17 mouse cellular contexts compared by ENCODE assay signal in the genomic region with DNA sequence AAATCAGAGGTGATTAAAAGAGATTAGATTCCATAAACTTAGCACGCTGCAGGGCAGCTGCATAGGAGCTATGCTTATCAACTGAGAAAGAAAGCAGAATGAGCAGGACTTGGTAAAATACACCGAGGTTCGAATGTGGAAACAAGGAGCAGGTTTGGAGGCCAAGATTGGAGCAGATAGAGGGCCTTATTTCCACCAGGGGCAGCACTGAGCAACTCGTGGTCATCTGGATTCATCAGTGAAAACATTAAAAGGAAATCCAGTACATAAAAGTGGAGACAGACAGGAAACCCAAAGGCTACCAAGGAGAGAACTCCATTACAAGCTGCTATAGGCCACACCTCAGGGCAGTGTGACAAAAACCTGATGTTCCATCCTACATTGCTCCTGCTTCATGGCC.
DNase-seq lines count a peak whose midpoint lies in the region; ATAC-seq and TF ChIP-seq lines count a peak whose summit lies in the region.
"Had no signal": no experiment of that assay in that cellular context is flagged by ENCODE, and none has a peak within 500 bp of the region (broad histone marks: within the 10 kb centered on the region; RNA-seq: fewer than 3 reads in every experiment).

No protein-coding gene starts in this region.

- no peak overlapping the region for H3K27ac ChIP-seq in hindbrain, postnatal 0 days
- no peak overlapping the region for H3K27ac ChIP-seq in hindbrain, embryonic 16.5 days (ENCODE audit: low read depth, low read length)
- no peak overlapping the region for H3K27ac ChIP-seq in midbrain, postnatal 0 days (ENCODE audit: low read depth, low read length)
- H3K27ac ChIP-seq in midbrain, embryonic 16.5 days (ENCODE audit: low read length), result no peak overlapping the region
- H3K27ac ChIP-seq: embryonic facial prominence, embryonic 12.5 days; forebrain, embryonic 12.5 days; lung, embryonic 15.5 days; midbrain, embryonic 12.5 days; neural tube, embryonic 13.5 days had no signal

- no peaks in the 10 kb centered on the region for H3K9me3 ChIP-seq in hindbrain, postnatal 0 days (ENCODE audit: low read length)
- no peaks in the 10 kb centered on the region for H3K9me3 ChIP-seq in hindbrain, embryonic 16.5 days (ENCODE audit: control insufficient read depth, low read length)
- no peaks in the 10 kb centered on the region for H3K9me3 ChIP-seq in midbrain, postnatal 0 days (ENCODE audit: low read length)
- no peaks in the 10 kb centered on the region for H3K9me3 ChIP-seq in midbrain, embryonic 16.5 days (replicated peaks; ENCODE audit: control insufficient read depth, low read length, poor library complexity, severe bottlenecking)
- H3K9me3 ChIP-seq: embryonic facial prominence, embryonic 12.5 days; forebrain, embryonic 12.5 days; lung, embryonic 15.5 days; midbrain, embryonic 12.5 days; neural tube, embryonic 13.5 days had no signal

- H3K27me3 ChIP-seq in hindbrain, postnatal 0 days (ENCODE audit: insufficient read depth, low read length), result no peaks in the 10 kb centered on the region
- H3K27me3 ChIP-seq in hindbrain, embryonic 16.5 days (replicated peaks; ENCODE audit: control insufficient read depth, insufficient read depth, low read length), result no peaks in the 10 kb centered on the region
- H3K27me3 ChIP-seq in midbrain, postnatal 0 days (ENCODE audit: insufficient read depth, low read length), result no peaks in the 10 kb centered on the region
- no peaks in the 10 kb centered on the region for H3K27me3 ChIP-seq in midbrain, embryonic 16.5 days (ENCODE audit: control insufficient read depth, insufficient read depth, low read depth, low read length)
- H3K27me3 ChIP-seq: embryonic facial prominence, embryonic 12.5 days; forebrain, embryonic 12.5 days; lung, embryonic 15.5 days; midbrain, embryonic 12.5 days; neural tube, embryonic 13.5 days had no signal

- 92% methylated on average over 4 of the region's 4 CpGs for WGBS in hindbrain, postnatal 0 days
- WGBS in hindbrain, embryonic 16.5 days, result 91% methylated on average over 4 of the region's 4 CpGs
- 85% methylated on average over 4 of the region's 4 CpGs for WGBS in midbrain, postnatal 0 days
- 90% methylated on average over 4 of the region's 4 CpGs for WGBS in midbrain, embryonic 16.5 days

- no peak overlapping the region for H3K4me3 ChIP-seq in hindbrain, postnatal 0 days (ENCODE audit: low read length)
- H3K4me3 ChIP-seq in hindbrain, embryonic 16.5 days (ENCODE audit: low read length), result no peak overlapping the region
- H3K4me3 ChIP-seq in midbrain, postnatal 0 days (ENCODE audit: low read depth, low read length), result no peak overlapping the region
- H3K4me3 ChIP-seq in midbrain, embryonic 16.5 days (ENCODE audit: low read depth, low read length), result no peak overlapping the region
- H3K4me3 ChIP-seq: embryonic facial prominence, embryonic 12.5 days; forebrain, embryonic 12.5 days; lung, embryonic 15.5 days; midbrain, embryonic 12.5 days; neural tube, embryonic 13.5 days had no signal

- no peak for ATAC-seq in hindbrain, postnatal 0 days
- ATAC-seq in hindbrain, embryonic 16.5 days, result no peak
- ATAC-seq in midbrain, postnatal 0 days (ENCODE audit: low FRiP score), result no peak
- no peak for ATAC-seq in midbrain, embryonic 16.5 days
- ATAC-seq: inflammation-experienced regulatory T-cells, adult 6 months had no signal

- no peak overlapping the region for H3K9ac ChIP-seq in hindbrain, postnatal 0 days (replicated peaks; ENCODE audit: low read length)
- H3K9ac ChIP-seq in hindbrain, embryonic 16.5 days (ENCODE audit: low read depth, low read length), result no peak overlapping the region
- no peak overlapping the region for H3K9ac ChIP-seq in midbrain, postnatal 0 days (replicated peaks; ENCODE audit: low read length, poor library complexity, severe bottlenecking)
- H3K9ac ChIP-seq in midbrain, embryonic 16.5 days (ENCODE audit: low read depth, low read length), result no peak overlapping the region
- H3K9ac ChIP-seq: embryonic facial prominence, embryonic 12.5 days; forebrain, embryonic 12.5 days; lung, embryonic 15.5 days; midbrain, embryonic 12.5 days; neural tube, embryonic 13.5 days had no signal

- no peak for DNase-seq in hindbrain, postnatal 0 days (ENCODE audit: low spot score)
- no peak for DNase-seq in midbrain, postnatal 0 days (ENCODE audit: low spot score)
- DNase-seq in NIH3T3 (ENCODE audit: low read depth), result peak; percentile 21
- peak; percentile 23 for DNase-seq in naive thymus-derived CD4-positive, alpha-beta T cell, adult 2 months (ENCODE audit: low read depth)
- DNase-seq in neural tube, embryonic 10.5 days (ENCODE audit: extremely low spot score, low spot score), result no peak
- DNase-seq in right cerebral cortex, postnatal 25 days, result no peak
- DNase-seq: adrenal gland, postnatal 14 days; cerebellum, adult 18-20 months; gastrocnemius, postnatal 25 days had no signal

- no peaks in the 10 kb centered on the region for H3K36me3 ChIP-seq in hindbrain, postnatal 0 days (ENCODE audit: insufficient read depth, low read length)
- H3K36me3 ChIP-seq in hindbrain, embryonic 16.5 days (ENCODE audit: control insufficient read depth, insufficient read depth, low read length), result no peaks in the 10 kb centered on the region
- no peaks in the 10 kb centered on the region for H3K36me3 ChIP-seq in midbrain, postnatal 0 days (ENCODE audit: insufficient read depth, low read length)
- no peaks in the 10 kb centered on the region for H3K36me3 ChIP-seq in midbrain, embryonic 16.5 days (ENCODE audit: control insufficient read depth, insufficient read depth, low read length)
- H3K36me3 ChIP-seq: embryonic facial prominence, embryonic 12.5 days; forebrain, embryonic 12.5 days; lung, embryonic 15.5 days; midbrain, embryonic 12.5 days; neural tube, embryonic 13.5 days had no signal

- H3K4me1 ChIP-seq in hindbrain, postnatal 0 days (ENCODE audit: insufficient read depth, low read length), result no peaks in the 10 kb centered on the region
- peaks cover 5% of the 10 kb centered on the region; the same call in 1 of the 2 replicates for H3K4me1 ChIP-seq in hindbrain, embryonic 16.5 days (ENCODE audit: control insufficient read depth, insufficient read depth, low read depth, low read length)
- H3K4me1 ChIP-seq in midbrain, postnatal 0 days (ENCODE audit: insufficient read depth, low read length), result no peaks in the 10 kb centered on the region
- H3K4me1 ChIP-seq in midbrain, embryonic 16.5 days (ENCODE audit: control insufficient read depth, insufficient read depth, low read length), result peaks cover 5% of the 10 kb centered on the region
- H3K4me1 ChIP-seq: embryonic facial prominence, embryonic 12.5 days; lung, embryonic 15.5 days had no signal

- no peak overlapping the region for H3K4me2 ChIP-seq in hindbrain, postnatal 0 days (ENCODE audit: low read depth, low read length)
- H3K4me2 ChIP-seq in hindbrain, embryonic 16.5 days (ENCODE audit: low read length), result no peak overlapping the region
- no peak overlapping the region for H3K4me2 ChIP-seq in midbrain, postnatal 0 days (ENCODE audit: low read depth, low read length, poor library complexity, severe bottlenecking)
- H3K4me2 ChIP-seq in midbrain, embryonic 16.5 days (ENCODE audit: low read length), result no peak overlapping the region
- H3K4me2 ChIP-seq: embryonic facial prominence, embryonic 12.5 days; forebrain, embryonic 12.5 days; lung, embryonic 15.5 days; midbrain, embryonic 12.5 days; neural tube, embryonic 13.5 days had no signal

- peak; percentile 49 for TF ChIP-seq CTCF in hindbrain, postnatal 0 days (IDR thresholded peaks at IDR 0.05; ENCODE audit: low read depth)
- peak; percentile 57 for TF ChIP-seq CTCF in midbrain, postnatal 0 days (IDR thresholded peaks at IDR 0.05)

Comparison
In these comparisons a context has a peak if more than half of its experiments do, and no peak if none do; other contexts are left out.
1. DNase-seq: peak in NIH3T3 (single experiment) and naive thymus-derived CD4-positive, alpha-beta T cell, adult 2 months (single experiment); none in hindbrain, postnatal 0 days (single experiment), midbrain, postnatal 0 days (single experiment), neural tube, embryonic 10.5 days (single experiment) and right cerebral cortex, postnatal 25 days (single experiment).